Mouse (Mus musculus) splenic B cell, adult 2 months (primary cell): ENCODE data around the gene Frs3.

Experiments
- DNase-seq: peaks from one replicate; pipeline ENCODE4 v3.0.0-alpha.2; 2011; ENCODE audit warnings: low read depth, low spot score
- H3K27me3 ChIP-seq: 2 replicates; pipeline ENCODE4 v1.6.1; 2012; ENCODE audit warnings: mild to moderate bottlenecking, low read length, moderate library complexity, mixed read lengths; ENCODE audit not compliant: control insufficient read depth, poor library complexity, insufficient read depth, severe bottlenecking
- H3K36me3 ChIP-seq: 2 replicates; pipeline ENCODE4 v1.6.1; 2012; ENCODE audit warnings: mild to moderate bottlenecking, low read length, moderate library complexity, mixed read lengths; ENCODE audit not compliant: control insufficient read depth, poor library complexity, insufficient read depth, severe bottlenecking

The Frs3 gene

GRCm38 (mm10) chr17:47676581-47676980 lies 12.2 kb upstream of the Frs3 start:
- Histone ChIP-seq H3K36me3 (peaks cover 2% of the 10 kb centered on the region; the same call in 1 of the 2 replicates), H3K27me3 (no peaks in the 10 kb centered on the region)
- peak; percentile 73 for DNase-seq

GRCm38 (mm10) chr17:47678238-47678637 lies 10.6 kb upstream of the Frs3 start:
- no peak for DNase-seq
- Histone ChIP-seq H3K36me3 (peaks cover 2% of the 10 kb centered on the region; the same call in 1 of the 2 replicates), H3K27me3 (no peaks in the 10 kb centered on the region)

- Histone ChIP-seq H3K27me3 (no peaks in the 10 kb centered on the region), H3K36me3 (peaks cover 2% of the 10 kb centered on the region; the same call in 1 of the 2 replicates)
- DNase-seq: no peak
Observed at GRCm38 (mm10) chr17:47678702-47679101, 10.1 kb upstream of the Frs3 start.

- peaks cover 2% of the 10 kb centered on the region; the same call in 1 of the 2 replicates for H3K36me3 ChIP-seq
- DNase-seq: no peak
- H3K27me3 ChIP-seq: no peaks in the 10 kb centered on the region
Observed at GRCm38 (mm10) chr17:47682836-47683235, 6.0 kb upstream of the Frs3 start.

- Histone ChIP-seq H3K36me3 (no peaks in the 10 kb centered on the region), H3K27me3 (no peaks in the 10 kb centered on the region)
- peak; percentile 96 for DNase-seq
Observed at GRCm38 (mm10) chr17:47687409-47688343, 1.2 kb upstream of the Frs3 start.

- no peaks in the 10 kb centered on the region for H3K27me3 ChIP-seq
- no peaks in the 10 kb centered on the region for H3K36me3 ChIP-seq
- DNase-seq: no peak
Observed at GRCm38 (mm10) chr17:47688344-47688607, 554 bp upstream of the Frs3 start, which contains the start of gene Tomm6. Tomm6 (minus strand) TSS chr17:47688386.

GRCm38 (mm10) chr17:47689894-47690293 lies 1.1 kb downstream of the Frs3 start:
- Histone ChIP-seq H3K36me3 (no peaks in the 10 kb centered on the region), H3K27me3 (no peaks in the 10 kb centered on the region)
- DNase-seq: no peak

GRCm38 (mm10) chr17:47691650-47692049 lies 2.8 kb downstream of the Frs3 start:
- DNase-seq: no peak
- no peaks in the 10 kb centered on the region for H3K36me3 ChIP-seq
- H3K27me3 ChIP-seq: no peaks in the 10 kb centered on the region

- Histone ChIP-seq H3K36me3 (no peaks in the 10 kb centered on the region), H3K27me3 (no peaks in the 10 kb centered on the region)
- DNase-seq: peak; percentile 9
Observed at GRCm38 (mm10) chr17:47693671-47694441, 5.0 kb downstream of the Frs3 start.

- Histone ChIP-seq H3K36me3 (no peaks in the 10 kb centered on the region), H3K27me3 (no peaks in the 10 kb centered on the region)
- no peak for DNase-seq
Observed at GRCm38 (mm10) chr17:47694442-47694502, 5.4 kb downstream of the Frs3 start, which contains the start of gene Gm21981. Gm21981 (minus strand) TSS chr17:47694455.

- no peaks in the 10 kb centered on the region for H3K27me3 ChIP-seq
- no peaks in the 10 kb centered on the region for H3K36me3 ChIP-seq
- peak; percentile 96 for DNase-seq
Observed at GRCm38 (mm10) chr17:47694503-47695336, 5.9 kb downstream of the Frs3 start, which contains the start of gene Prickle4. Prickle4 (minus strand) TSS chr17:47694736.

- H3K27me3 ChIP-seq: no peaks in the 10 kb centered on the region
- DNase-seq: peak; percentile 23
- H3K36me3 ChIP-seq: no peaks in the 10 kb centered on the region
Observed at GRCm38 (mm10) chr17:47695337-47695710, 6.5 kb downstream of the Frs3 start.

- Histone ChIP-seq H3K36me3 (no peaks in the 10 kb centered on the region), H3K27me3 (no peaks in the 10 kb centered on the region)
- DNase-seq: no peak
Observed at GRCm38 (mm10) chr17:47698156-47698555, 9.3 kb downstream of the Frs3 start.

- Histone ChIP-seq H3K36me3 (no peaks in the 10 kb centered on the region), H3K27me3 (no peaks in the 10 kb centered on the region)
- DNase-seq: no peak
Observed at GRCm38 (mm10) chr17:47699055-47699454, 10.2 kb downstream of the Frs3 start.

GRCm38 (mm10) chr17:47701793-47702192 lies 13.0 kb downstream of the Frs3 start:
- H3K27me3 ChIP-seq: no peaks in the 10 kb centered on the region
- DNase-seq: no peak
- no peaks in the 10 kb centered on the region for H3K36me3 ChIP-seq
